Mouse (Mus musculus) brain, embryonic 18.5 days (tissue): ENCODE measurements around the gene Esrrg.

Source experiments
- DNase-seq: peaks from one replicate; pipeline ENCODE4 v3.0.0-alpha.2; 2012; ENCODE audit warnings: low read depth, low spot score

Gene Esrrg

GRCm38 (mm10) chr1:187649871-187650270, 41.3 kb downstream of the Esrrg start:
- DNase-seq, result no peak

GRCm38 (mm10) chr1:187650786-187651687, 42.4 kb downstream of the Esrrg start:
- no peak for DNase-seq

GRCm38 (mm10) chr1:187651688-187652241, 43.2 kb downstream of the Esrrg start:
- DNase-seq, result no peak

- DNase-seq, result no peak
Measured at GRCm38 (mm10) chr1:187652445-187652844, 43.9 kb downstream of the Esrrg start.

GRCm38 (mm10) chr1:187653390-187653789, 44.8 kb downstream of the Esrrg start:
- no peak for DNase-seq

GRCm38 (mm10) chr1:187660963-187661362, 52.4 kb downstream of the Esrrg start:
- no peak for DNase-seq

- no peak for DNase-seq
Measured at GRCm38 (mm10) chr1:187662083-187662609, 53.6 kb downstream of the Esrrg start.

GRCm38 (mm10) chr1:187663376-187663775, 54.8 kb downstream of the Esrrg start:
- DNase-seq, result no peak

- DNase-seq, result no peak
Measured at GRCm38 (mm10) chr1:187664261-187664660, 55.7 kb downstream of the Esrrg start.

GRCm38 (mm10) chr1:187665901-187666600, 57.5 kb downstream of the Esrrg start:
- no peak for DNase-seq

- no peak for DNase-seq
Measured at GRCm38 (mm10) chr1:187669746-187670145, 61.2 kb downstream of the Esrrg start.

GRCm38 (mm10) chr1:187672446-187672845, 63.9 kb downstream of the Esrrg start:
- no peak for DNase-seq

GRCm38 (mm10) chr1:187674771-187675186, 66.2 kb downstream of the Esrrg start:
- DNase-seq, result no peak

GRCm38 (mm10) chr1:187676626-187677025, 68.0 kb downstream of the Esrrg start:
- DNase-seq, result no peak

- no peak for DNase-seq
Measured at GRCm38 (mm10) chr1:187679246-187679645, 70.7 kb downstream of the Esrrg start.

GRCm38 (mm10) chr1:187684519-187684918, 75.9 kb downstream of the Esrrg start:
- DNase-seq, result no peak

- DNase-seq, result no peak
Measured at GRCm38 (mm10) chr1:187691846-187692525, 83.4 kb downstream of the Esrrg start.

GRCm38 (mm10) chr1:187694865-187695264, 86.3 kb downstream of the Esrrg start:
- no peak for DNase-seq

GRCm38 (mm10) chr1:187698201-187698600, 89.6 kb downstream of the Esrrg start:
- no peak for DNase-seq

GRCm38 (mm10) chr1:187700963-187701362, 92.4 kb downstream of the Esrrg start:
- DNase-seq, result no peak

- DNase-seq, result no peak
Measured at GRCm38 (mm10) chr1:187704921-187705320, 96.3 kb downstream of the Esrrg start.

GRCm38 (mm10) chr1:187705348-187705747, 96.8 kb downstream of the Esrrg start:
- no peak for DNase-seq
